Mouse (Mus musculus) gastrocnemius, postnatal 25 days (tissue): ENCODE data around the gene Tmem94. TPM values are rescaled to one million over a fixed set of nuclear protein-coding genes. Genes with fewer than 3 reads are reported as not detected.
"Not testable (repeated sequence)": the region's sequence is repeated elsewhere in the genome, so short reads cannot be mapped to it uniquely, and the experiment has no call there.

Experiments used
- DNase-seq: peaks from one replicate; pipeline ENCODE4 v3.0.0; 2022
- long read RNA-seq, 2 experiments: library from polyadenylated mRNA; stranded (forward); transcript quantifications; one replicate each; pipeline ENCODE4 v2.0.0; 2021
- total RNA-seq, 2 experiments: library from RNA; stranded (reverse); gene quantifications; 1 replicate in 1 of 2; 2 replicates in 1 of 2; pipeline ENCODE4 v1.2.3; 2021

The Tmem94 gene
- total RNA-seq = 10 to 100 TPM; 68.5 to 72.2 TPM
- long read RNA-seq, experiment 1, partial matches to known transcripts = 16 of 19 reads
- long read RNA-seq, experiment 1, other reads (novel, unspliced or antisense) = 3 of 19 reads
- long read RNA-seq, experiment 2, partial matches to known transcripts = 13 of 19 reads
- long read RNA-seq, experiment 2, other reads (novel, unspliced or antisense) = 6 of 19 reads

DNA sequence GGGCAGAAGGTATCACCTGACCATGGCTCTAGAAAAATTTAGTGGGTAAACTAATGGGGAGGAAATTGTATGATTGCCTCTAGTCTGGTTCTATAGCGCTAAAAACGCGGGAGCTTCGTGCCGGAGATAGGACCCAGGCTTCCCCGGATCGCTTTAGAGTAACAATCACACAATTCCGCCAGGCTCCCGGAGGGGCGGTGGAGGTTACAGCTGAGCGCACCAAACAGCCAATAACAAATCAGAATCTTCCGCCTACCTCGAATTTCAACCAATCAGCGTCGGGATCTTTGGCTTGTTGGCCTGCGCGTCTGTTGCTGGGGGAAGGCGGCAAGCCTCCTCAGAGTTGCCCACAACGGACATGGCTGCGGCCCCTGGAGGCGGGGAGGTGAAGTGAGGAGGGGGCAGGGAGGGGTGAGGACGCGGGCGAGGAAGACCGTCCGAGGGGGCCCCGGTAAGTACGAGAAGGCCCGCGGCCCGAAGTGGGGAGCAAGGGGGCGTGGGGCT, at the start of gene Tmem94:
TSS of gene Tmem94 (plus strand) at position 331 of the 504 bp plus-strand sequence.
- peak; percentile 95 for DNase-seq

DNA sequence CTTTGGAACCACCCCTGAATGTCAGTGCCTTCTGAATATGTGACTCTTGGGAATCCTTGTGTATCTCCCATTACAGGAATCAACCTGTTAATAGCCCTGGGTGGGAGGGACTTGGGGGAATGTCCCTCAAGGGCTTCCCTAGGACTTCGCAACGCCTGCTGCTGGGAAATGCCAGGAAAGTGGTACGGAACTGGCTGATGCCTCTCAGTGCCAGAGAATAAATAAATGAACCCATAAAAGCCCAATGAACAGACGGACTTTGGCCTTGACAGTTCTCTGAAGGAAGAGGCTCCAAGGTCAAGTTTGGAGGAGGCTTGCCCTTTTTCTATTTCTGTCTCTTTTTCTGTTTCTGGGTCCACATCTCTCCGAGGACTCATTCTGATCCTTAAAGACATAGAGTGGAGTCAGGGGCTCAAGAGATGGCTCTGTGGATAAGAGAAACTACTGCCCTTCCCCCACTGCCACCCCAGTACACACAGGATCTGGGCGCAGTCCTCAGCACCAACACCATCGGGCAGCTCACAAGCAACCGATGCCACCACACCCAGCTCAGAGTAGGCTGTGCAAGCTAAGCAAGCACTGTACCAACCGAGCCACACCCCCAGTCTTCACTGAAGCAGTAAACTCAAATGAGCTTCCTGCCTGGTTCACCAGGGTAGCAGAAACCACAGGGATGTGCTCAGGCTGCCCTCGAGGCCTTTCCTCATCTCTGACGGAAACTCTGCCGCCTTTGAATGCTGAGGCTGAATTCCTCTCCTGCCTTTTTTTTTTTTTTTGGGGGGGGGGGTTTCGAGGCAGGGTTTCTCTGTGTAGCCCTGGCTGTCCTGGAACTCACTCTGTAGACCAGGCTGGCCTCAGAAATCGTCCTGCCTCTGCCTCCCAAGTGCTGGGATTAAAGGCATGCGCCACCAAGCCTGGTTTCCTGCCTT, 48.6 kb upstream of the Tmem94 start:
- no peak for DNase-seq

- DNase-seq = no peak
Measured at GRCm38 (mm10) chr11:115717660-115718390, 47.4 kb upstream of the Tmem94 start.

DNA sequence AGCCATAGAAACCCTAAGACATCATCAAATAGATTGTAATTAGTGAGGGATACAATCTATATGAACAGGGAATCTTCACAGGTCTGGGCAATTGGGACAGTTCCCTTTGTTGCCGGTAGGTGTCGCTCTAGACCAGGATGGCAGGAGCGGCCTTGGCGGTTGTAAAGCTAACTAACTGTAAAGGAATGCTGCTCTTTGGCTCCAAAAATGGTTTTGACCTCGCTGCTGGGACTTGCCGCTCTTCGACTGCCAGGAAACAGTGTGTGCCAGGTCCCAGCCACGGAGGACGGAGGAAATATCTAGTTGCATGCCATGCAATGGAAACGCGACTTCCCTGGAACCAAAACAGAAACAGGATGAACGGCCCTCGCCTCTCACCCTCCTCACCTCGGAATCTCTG, 42.6 kb upstream of the Tmem94 start:
- peak; percentile 74 for DNase-seq

DNA sequence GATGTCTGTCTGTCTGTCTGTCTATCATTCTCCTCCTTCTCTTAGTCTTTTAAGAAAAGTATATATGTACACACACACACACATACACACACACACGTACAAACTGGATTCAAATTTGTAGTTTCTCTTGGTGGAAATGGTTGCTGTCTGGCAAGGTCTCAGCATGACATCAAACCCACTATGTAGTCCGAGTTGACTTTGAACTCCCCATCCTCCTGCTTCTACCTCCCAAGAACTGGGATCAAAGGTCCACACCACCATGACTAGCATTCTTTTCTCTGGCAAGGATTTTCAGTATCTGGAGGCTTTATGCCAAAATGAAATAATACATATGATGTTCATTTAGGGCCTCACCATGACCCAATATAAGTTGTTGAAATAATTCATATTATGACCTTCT, 42.0 kb upstream of the Tmem94 start:
- DNase-seq = no peak

- DNase-seq = no peak
Measured at GRCm38 (mm10) chr11:115734041-115734686, 31.1 kb upstream of the Tmem94 start.

DNA sequence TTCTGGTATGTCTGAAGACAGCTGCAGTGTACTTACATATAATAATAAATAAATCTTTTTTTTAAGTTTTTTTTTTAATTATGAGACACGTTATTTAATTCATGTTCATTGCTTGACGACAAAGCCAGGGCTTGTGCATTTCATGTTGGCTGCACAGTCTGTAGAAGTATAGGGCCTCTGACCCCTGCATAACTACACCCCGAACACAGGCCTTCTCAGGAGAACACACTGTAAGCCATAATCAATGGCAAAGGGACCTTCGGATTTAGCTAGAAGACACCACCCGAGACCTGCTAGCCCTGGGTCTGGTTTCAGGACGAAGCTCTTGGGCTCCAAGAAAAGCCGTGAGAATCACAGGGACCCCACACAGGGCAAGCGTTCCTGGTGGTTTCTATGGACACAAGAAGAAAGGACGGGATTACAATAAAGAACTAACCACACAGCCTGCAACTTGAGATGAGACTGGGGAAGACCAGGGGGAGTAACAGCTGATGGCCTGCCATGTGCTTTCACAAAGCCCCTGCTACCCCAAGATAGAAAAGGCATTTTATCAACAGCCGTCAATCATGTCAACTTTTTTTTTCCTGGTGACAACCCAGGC, 27.5 kb upstream of the Tmem94 start:
- no peak for DNase-seq

GRCm38 (mm10) chr11:115738275-115738885, 26.9 kb upstream of the Tmem94 start:
- DNase-seq = no peak

- DNase-seq = no peak
Measured at GRCm38 (mm10) chr11:115741070-115741469, 24.2 kb upstream of the Tmem94 start.

DNA sequence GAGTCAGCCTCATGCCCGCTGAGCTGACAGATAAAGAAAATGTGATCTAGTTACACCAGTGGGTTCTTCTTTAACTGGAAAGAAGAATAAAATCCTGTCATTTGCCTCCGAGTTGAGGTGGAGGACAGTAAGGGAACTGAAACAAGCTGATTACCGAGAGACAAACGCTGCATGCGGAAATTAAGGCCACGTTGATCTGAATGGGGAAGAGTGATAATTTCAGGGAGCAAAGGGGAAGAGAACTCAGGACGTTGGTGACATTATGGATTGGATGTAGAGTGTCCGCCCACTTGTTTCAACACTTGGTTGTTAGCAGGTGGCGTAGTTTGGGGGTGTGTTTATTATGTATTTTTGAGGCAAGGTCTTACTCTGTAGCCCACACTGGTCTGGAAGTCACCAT, 22.3 kb upstream of the Tmem94 start:
- DNase-seq = no peak

DNA sequence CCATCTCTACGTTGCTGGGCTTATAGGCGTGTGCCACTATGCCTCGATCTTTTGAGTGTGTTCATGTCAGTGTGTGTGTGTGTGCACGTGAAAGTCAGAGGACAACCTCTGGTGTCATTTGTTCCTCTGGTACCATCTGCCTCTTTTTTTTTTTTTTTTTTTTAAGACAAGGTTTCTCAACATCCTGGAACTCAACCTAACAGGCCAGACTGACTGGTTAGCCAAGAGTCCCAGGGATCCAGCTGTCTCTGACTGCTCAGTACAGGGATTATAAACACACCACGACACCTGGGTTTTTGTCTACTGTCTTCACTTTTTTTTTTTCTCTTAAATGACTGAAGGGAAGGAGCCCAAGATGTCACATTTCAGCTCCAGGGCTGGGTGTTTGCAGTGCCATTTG, 20.8 kb upstream of the Tmem94 start:
- DNase-seq = no peak

DNA sequence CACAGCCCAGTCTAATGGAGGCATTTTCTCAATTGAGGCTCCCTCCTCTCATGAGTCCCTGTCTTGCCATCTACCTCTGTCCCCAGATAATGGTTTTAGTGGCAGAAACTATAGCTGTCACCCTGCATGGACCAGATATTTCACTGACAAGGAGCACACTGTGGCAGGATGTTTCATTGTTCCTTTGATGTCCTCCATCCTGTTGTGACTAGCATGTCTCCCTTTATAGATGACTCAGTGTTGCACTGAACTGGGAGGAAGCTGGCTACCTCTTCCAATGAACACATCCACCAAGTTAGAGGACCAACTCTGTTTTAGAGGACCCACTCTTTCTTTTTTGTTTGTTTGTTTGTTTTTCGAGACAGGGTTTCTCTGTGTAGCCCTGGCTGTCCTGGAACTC, 19.1 kb upstream of the Tmem94 start:
- DNase-seq = no peak

DNA sequence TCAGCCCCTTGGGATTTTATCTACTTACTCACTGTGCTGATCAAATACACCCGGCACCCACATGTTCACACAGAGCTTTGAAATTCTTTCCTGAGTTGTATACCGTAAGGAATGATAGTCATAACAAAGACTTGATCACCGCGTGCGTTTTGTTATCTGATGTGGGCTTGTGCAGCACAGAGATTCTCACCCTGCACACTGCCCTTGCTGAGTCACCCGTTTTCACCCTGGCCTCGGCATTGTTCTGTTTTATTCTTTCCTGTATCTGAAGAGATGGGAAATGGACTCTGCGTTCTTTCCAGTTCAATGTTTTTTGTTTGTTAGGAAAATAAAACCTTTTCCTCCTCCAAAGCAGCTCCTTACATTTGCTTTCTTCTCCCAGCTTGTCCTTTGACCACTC, 18.5 kb upstream of the Tmem94 start:
- no peak for DNase-seq

GRCm38 (mm10) chr11:115747351-115747750, 17.9 kb upstream of the Tmem94 start:
- DNase-seq = no peak

DNA sequence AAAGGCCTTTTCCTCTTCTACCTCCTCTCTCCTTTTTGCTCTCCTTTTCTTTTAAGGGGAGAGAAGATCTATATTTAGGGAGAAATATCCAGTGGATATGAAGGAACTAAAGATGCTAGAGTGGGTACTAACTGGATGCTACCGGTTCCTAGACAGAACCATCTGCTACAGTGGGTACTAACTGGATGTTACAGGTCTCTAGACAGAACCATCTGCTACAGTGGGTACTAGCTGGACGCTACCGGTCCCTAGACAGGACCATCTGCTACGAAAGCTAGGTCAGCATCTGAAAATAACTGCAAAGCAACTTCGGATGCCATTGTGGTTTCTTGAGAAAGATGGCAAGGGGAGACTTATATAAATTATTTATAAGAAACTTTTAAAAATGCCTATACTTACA, 15.4 kb upstream of the Tmem94 start:
- DNase-seq = no peak

- DNase-seq = no peak
Measured at GRCm38 (mm10) chr11:115751725-115752124, 13.5 kb upstream of the Tmem94 start.

DNA sequence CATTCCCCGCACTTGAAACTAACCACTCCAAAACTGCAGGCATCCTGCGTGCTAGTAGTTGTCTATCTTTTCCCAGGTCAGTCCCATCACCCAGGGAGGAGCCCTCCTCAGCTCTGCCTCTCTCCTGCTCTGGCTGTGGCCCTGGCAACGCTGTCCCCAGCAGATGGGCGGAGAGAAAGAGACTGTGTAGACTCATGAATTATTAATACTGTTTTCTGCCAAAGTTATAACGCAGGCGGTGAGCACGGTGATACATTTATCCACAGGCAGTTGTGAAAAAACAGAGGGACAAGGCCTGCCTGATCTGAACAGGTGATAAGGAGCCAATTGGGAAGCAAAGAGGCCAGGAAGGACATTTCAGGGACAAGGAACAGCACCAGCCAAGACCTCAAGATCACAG, 12.6 kb upstream of the Tmem94 start:
- no peak for DNase-seq

GRCm38 (mm10) chr11:115753485-115753884, 11.7 kb upstream of the Tmem94 start:
- no peak for DNase-seq

DNA sequence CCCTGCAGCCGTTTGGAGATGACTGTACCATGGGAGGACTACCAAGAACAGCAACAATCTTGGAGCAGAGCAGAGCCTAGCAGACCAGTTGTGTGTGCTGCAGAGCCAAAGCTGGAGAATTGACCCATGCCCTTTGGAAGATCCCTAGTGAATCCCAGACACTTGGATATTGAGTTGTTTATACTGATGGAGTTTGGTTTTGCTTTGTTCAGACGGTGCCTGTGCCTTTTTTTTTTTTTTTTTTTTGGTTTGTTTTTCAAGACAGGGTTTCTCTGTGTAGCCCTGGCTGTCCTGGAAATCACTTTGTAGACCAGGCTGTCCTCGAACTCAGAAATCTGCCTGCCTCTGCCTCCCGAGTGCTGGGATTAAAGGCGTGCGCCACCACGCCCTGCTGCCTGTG, 3.1 kb upstream of the Tmem94 start:
- DNase-seq = not testable (repeated sequence)

GRCm38 (mm10) chr11:115764698-115765097, 535 bp upstream of the Tmem94 start:
- no peak for DNase-seq

- DNase-seq = peak; percentile 55
Measured at GRCm38 (mm10) chr11:115765607-115766141, 441 bp downstream of the Tmem94 start.
